Mouse (Mus musculus) kidney, postnatal 14 days (tissue): ENCODE data around the gene Lrrc15.

Source experiments
- DNase-seq: peaks from one replicate; pipeline ENCODE4 v3.0.0; 2022; ENCODE audit warnings: mixed read lengths

The Lrrc15 gene

DNA sequence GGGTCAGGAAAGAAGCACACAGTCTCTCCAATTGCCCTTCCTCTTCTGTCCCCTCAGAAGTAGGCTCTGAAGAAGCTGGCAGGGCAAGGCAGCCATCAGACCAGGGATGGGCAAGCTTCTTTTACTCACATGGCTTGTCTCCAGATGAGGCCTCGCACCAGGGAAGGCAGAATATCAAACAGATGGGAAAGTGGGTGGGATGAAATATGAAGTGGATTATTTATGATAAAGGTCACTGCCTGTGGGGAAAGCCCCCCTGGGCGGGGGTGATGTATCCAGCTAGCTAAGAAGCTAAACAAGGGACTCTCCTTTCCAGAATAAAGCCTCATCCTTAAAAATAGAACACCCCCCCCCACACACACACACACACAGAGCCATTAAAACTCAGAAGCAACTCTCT, 47.5 kb downstream of the Lrrc15 start:
- DNase-seq, result no peak

DNA sequence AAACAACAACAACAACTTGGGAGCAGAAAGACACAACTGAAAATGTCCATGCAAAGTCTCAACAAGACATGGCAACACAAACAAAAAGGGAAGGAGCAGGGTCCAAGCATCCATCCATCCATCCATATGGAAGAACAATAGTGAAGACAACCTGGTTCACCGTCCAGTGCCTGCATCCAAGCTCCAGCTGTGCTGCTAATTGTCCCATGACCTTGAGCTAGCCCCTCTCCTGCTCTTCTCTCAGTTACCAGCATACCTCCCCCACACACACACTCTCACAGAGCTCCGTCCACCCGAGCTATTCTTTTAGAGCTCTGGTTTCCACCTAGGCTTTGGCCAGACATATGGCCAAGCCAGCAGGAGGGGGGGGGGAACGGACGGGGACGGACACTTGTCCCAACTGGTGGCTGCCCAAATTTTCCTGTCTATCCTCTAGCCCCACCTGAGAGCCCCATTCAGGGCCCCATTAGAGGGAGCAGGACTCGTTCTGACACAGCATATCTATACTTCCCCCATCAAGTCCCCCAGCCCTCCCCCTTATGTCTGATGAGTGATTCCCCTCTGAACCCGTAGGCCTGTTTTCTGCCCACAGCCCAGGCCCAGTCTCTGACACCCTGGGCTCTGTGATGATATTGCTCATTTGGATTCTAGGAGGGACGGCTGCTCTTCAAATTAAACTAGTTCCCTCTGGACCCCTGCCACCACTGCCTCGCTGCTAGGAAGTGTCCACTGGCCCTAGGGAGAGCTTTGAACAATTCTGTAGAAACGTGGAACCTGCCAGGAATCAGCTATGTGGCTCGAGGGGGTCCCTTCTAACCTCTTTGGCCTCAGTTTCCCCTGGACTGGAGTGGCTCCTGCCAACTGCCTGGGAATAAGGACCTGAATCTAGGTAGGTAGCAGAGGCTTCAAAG, 48.2 kb downstream of the Lrrc15 start:
- no peak for DNase-seq

DNA sequence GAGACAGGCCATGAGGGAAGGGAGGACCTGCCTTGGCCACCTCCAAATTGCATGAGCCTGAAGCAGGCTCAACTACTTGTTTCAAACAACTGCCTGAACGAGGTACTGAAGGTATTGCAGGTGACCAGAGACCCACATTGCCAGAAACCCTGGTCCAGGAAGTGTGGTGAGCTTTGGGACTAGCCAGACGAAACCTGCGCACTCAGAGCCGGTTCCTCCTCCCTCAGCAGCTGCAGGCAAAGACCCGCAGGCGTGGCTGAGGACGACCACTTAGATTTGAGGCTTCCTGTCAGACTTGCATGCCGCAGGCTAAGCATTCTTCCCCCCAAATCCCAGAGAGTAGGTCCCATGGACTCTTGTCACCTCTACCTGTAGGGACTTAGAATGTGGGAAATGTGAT, 49.0 kb downstream of the Lrrc15 start:
- no peak for DNase-seq

DNA sequence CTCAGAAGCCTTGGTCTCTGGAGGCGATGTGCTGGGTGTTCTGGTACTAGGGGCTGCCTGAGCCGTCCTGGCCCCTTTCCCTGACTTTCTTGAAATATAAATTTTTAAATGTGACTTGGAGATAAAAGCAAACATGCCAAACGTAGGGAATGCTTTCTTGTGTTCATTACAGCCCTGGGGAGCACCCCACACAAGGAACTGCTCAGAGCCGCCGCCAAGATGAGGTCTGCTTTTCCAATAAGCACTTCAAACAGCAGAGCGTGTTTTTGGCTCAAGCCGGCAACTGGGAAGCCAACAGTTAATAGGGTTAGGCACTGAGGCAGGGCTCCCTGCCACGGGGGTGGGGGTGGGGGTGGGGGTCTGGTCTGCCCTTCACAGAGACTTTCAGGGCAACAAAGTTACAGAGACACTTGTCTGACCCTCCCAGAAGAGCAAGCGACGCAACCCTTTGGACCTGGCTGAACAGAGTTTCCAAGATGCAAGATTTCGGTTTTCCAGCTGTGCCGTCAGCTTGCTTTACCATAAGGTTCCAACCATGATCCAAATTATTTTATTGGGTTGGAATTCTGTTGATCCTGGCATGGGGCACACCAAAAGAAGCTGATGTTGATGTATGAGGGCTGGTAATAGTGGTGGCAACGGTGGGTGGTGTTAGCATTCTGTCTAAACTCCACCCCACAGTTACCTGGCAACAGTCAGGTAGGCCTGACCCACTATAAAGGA, 51.0 kb downstream of the Lrrc15 start:
- no peak for DNase-seq

DNA sequence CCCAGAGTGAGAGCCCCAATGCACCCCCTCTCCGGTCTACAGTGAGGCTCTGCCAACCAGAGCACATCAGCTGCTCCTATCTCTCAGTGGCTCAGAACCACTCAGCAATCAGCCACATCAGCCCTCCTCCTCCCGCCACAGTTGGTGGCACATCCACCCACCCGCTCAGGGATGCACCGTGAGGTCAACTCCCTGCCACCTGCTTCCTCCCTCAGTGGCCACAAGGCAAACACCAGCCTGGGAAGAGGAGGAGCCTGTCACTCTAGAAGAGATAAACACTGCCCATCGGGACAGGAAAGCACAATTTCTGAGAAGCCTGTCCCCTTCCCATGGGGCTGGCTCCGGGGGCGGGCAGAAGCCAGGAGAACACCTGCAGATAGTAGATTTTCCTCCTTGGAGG, 55.7 kb downstream of the Lrrc15 start:
- no peak for DNase-seq

DNA sequence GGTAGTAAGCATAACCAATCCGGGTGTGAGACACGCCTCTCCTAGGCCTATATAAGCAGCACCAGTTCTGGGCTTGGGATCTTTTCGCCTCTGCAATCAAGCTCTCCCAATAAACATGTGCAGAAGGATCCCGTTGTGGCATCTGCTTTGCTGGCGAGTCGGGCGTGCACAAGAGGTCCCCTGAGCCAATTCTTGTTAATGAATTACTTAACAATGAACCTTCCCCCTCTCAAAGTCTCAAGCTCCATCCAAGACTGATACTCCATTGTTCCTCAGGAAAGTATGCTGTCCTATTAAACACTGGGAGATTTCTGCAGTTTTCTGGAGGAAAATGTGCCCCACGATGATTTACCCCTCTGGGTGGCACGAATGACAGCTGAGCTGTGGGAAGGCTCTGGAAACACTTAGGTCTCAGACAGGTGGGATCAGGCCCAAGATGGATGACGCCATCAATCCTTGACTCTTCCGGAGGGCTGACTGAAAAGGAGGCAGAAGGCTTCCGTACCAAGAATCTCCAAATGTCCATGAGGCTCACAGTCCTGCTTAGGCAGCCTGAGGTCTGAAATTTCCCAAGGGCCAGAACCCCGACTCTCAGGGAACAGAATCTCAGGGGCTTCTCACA, 61.8 kb downstream of the Lrrc15 start:
- no peak for DNase-seq
